Mouse (Mus musculus) bone marrow, adult 2 months (tissue): ENCODE results near the gene Tnpo1.

ENCODE experiments used
- CTCF ChIP-seq: fragments of 200-500 bp; IDR thresholded peaks from 2 replicates; pipeline ENCODE4 v1.5.1; 2011; ENCODE audit warnings: low read length, control low read depth; ENCODE audit not compliant: control insufficient read depth, insufficient read depth
- POLR2A ChIP-seq: fragments of 200-500 bp; IDR thresholded peaks from 2 replicates; pipeline ENCODE4 v1.6.1; 2011; ENCODE audit warnings: low read depth, mild to moderate bottlenecking, control low read depth, low read length, borderline replicate concordance; ENCODE audit not compliant: control insufficient read depth

GRCm38 (mm10) chr13:98845794-98846193 lies 80.4 kb downstream of the Tnpo1 start:
- TF ChIP-seq CTCF (no peak), POLR2A (no peak)
